Mouse (Mus musculus) monocyte, adult 5-6 weeks (primary cell): ENCODE measurements around the gene Acot4. TPM values are rescaled to one million over a fixed set of nuclear protein-coding genes. Genes with fewer than 3 reads are reported as not detected.
A peak's percentile ranks its signal among the peaks of the same experiment; 100 is the strongest.
"Not testable (repeated sequence)": the region's sequence is repeated elsewhere in the genome, so short reads cannot be mapped to it uniquely, and the experiment has no call there.

Experiments used
- ATAC-seq: fragments of 153-309, 156-312 bp; replicated peaks from 2 replicates; pipeline ENCODE4 v1.8.0; 2017; ENCODE audit warnings: mild to moderate bottlenecking; ENCODE audit not compliant: low TSS enrichment, insufficient number of reproducible peaks, severe bottlenecking, poor library complexity, low FRiP score
- total RNA-seq: library from RNA; stranded (forward); fragments of 200-1000, 200-491, 200-594 nt; gene quantifications from 3 replicates; pipeline ENCODE4 v1.2.3, GENCODE M21; 2017

Gene Acot4
- total RNA-seq, 1 experiment from 2014 or later: not detected

DNA sequence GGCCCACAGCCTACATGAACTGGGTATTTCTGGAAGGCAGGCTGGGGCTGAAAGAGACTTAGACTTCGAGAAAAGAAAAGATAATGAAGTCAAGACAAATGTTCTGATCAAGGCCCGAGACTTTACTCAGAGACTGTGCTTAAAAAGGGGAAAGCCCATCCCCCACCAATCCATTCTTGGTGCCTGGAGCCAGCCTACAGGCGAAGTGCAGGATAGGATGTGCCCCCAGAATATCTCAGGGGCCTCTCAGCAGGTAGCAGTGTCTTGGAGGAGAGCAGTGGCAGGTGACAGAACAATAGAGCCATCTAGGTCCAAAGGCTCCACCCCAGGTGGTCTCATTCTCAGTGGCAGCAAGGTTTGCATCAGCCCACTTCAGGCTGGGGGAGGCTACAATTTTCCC is 9.9 kb upstream of the Acot4 start:
- ATAC-seq: not testable (repeated sequence)

DNA sequence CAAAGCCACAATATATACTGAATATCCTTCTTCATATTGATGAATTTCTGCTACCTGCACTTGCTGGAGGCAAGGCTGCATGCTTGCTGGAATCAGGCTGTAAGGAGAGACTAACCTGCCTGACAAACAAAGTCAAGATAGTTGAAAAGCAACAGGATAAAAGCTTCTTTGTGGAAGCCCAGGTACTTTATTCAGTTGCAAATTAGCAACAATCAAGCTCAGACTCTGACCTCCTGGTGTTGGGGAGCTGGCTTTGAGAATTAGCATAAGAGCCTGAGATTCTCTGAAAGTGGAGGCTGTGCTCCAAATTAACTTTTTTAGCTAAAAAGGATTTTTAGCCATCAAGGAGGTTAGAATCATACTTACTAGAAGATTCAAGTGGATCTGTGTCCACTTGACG is 9.1 kb upstream of the Acot4 start:
- not testable (repeated sequence) for ATAC-seq

DNA sequence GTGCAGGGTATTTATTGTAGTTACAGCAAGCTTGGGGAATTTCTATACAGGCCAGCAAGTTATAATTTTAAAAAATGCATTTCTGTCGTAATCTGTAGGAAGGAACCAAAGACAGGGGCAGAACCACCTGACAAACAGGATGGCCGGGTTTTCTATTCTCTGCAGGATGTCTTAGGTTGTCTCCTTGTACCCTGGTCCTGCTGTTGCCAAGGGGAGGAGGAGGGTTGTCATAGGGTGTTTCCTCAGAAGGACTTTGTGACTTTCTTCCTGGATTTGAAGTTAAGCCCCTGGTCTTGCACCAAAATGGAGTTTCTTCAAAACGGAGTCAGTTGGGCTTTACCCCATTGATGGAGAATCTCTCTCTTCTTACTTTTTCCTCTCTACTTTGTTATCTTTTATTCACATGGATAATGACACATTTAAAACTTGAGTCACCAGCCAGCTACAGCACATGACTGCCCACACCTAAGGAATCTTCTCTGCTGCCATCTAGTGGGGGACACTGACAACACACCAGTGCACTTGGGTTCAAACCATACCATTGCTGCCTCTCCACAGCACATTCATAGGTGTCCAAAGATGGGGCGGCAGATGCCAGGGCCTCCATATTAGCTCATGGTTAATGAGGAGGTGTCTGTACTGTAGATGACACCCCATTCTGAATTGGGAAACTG is 7.4 kb upstream of the Acot4 start:
- peak; percentile 94 for ATAC-seq

DNA sequence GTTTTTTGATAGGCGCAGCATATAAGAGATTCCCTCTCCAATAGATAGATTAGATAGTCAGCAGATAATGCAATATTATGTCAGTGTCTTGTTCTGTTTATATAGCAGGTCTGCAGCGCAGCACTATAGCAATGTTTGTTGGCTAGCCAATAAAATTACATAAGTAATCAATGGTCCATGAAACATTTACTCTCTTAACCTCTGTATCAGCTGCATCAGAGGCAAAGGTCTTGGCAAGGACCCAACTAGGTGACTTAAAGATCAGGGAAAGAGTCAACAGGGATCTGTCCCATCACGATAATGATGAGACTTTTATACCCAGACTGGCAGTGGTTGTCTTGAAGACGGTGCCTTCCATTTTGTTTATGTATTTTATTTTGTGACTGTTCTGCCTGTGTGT is 5.3 kb upstream of the Acot4 start:
- no peak for ATAC-seq

DNA sequence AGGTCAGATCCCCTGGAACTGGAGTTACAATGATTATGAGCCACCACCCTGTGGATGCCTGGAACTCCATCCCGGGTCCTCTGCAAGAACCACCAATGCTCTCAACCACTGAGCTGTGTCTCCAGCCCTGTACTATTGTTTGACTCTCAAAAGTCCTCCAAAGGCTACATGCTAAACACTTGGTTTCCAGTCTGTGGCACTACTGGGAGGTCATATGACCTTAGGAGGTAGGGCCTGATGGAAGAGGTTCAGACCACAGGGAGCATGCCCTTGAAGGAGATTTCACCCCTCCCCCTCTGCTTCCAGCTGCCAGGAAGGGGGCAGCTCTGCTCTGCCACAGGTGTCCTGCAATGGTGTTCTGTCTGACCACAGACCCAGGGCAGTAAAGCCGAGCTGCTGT is 4.9 kb upstream of the Acot4 start:
- not testable (repeated sequence) for ATAC-seq

DNA sequence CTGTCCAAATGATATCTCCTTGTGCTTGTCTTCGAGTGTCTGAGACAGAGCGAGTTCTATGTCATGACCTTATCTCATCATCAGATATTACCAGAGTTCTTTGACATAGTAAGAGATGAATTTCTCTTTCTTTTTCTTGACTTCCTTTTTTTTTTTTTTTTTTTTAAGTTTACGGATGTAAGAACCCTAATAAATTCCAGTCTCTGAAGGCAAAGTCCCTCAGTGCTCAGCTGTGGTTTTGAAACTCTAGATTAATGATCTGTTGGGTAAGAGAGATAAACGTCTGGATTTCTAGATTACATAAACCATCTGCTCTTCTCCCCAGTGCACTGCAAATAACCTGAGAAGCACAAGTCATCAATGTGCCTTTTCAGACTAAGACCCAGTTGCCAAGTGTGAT is 4.1 kb upstream of the Acot4 start:
- no peak for ATAC-seq

DNA sequence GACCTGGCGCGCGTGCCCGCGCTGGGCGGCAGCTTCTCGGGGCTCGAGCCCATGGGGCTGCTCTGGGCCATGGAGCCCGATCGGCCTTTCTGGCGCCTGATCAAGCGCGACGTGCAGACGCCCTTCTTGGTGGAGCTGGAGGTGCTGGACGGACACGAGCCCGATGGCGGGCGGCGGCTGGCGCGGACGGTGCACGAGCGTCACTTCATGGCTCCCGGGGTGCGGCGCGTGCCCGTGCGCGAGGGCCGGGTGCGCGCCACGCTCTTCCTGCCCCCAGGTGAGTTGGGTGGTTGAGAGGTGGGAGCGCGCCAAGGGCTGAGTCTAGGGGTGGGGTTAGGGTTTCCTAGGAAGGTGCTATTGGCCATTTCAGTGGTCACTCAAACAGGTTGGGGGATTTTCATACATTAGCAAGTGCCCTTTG is 522 bp downstream of the Acot4 start, which contains the start of gene Gm49366:
TSS of gene Gm49366 (plus strand) at position 245 of the 421 bp plus-strand sequence.
- ATAC-seq: not testable (repeated sequence)

DNA sequence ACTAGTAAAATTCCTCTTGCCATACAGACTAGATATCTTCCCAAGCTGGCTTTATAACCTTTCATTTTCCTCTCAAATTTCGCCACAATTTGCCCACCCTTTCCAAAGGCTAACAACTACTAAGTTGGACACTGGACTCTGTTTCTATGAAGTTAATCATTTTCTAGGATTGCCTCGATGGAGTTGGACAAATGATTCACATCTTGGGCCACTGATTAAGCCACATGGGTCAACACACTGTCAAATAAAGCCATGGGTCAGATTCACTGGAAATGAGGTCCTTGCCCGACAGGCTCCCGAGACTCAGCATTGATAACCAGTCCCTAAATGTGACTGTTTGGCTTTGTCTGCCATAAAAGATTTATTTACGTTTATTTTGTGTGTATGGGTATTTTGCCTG is 4.1 kb downstream of the Acot4 start:
- no peak for ATAC-seq

DNA sequence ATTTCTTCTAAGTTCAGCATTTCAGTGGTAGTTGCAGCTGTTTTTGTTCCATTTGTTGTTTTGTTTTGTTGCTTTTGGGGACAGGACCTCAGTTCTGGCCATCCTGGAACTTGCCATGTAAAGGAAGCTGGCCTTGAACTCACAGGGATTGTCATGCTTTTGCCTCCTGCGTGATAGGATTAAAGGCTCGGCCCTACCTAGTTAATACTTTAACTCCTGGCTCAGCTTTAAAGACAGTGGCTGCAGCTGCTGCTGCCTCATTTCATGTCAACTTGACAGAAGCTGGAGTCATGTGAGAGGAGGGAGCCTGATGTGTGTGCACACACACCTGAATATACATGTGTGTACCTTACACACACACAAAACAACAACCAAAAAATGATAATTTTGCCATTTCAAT is 5.9 kb downstream of the Acot4 start:
- ATAC-seq: no peak

DNA sequence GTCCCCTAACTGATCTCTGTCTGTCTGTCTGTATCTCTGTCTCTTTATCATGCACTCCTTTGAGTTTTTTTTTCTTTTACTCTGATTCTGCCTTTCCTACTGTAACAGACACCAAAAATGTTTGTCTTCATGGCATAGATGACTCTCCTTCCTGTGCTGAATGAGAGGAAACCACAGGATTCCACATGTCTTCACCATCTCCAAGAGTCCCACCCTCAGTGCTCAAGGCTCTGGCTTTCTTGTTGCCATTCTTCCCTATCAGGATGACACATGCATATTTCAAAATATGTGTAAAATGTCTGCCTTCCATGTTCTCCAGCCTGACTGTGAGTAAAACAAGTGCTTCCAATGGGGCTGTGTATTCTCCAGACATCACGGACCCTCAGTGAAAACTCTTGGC is 8.7 kb downstream of the Acot4 start:
- ATAC-seq: no peak

DNA sequence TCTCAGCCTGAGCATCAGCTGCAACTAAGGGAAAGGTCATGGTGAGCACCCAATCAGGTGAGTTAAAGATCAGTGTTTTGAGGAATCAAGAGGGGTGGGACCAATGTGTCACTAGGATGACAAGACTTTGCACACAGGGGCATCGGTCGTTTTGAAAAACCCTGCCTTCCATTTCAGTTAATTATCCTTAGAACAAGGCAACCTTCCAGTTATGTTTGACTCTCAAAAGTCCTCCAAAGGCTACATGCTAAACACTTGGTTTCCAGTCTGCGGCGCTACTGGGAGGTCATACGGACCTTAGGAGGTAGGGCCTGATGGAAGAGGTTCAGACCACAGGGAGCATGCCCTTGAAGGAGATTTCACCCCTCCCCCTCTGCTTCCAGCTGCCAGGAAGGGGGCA is 12.6 kb downstream of the Acot4 start:
- ATAC-seq: not testable (repeated sequence)

DNA sequence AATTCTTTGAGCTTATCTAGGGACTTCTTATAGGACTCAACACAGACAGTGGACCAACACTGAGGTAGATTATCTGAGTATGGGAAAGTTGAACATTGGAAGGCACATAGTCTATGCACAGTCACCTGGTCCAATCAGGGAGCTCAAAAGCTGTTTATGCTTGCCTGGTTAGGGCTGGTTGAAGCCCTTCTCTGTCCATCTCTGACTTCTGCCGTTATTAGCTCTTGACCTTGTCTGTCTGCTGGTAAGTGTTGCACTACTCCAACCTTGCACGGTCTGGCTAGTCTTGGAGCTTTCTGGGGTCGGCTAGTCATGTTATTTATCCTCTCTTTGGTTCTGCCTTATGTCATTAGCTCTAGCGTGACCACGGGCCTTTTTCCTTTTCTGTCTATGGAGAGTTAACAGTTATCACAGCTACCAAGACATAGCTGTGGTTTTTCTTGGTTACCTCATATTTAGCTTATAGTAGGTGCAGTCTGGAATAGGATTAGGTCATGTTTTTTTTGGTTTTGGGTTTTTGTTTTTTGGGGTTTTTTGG is 13.8 kb downstream of the Acot4 start, which contains the start of gene Acot3:
TSS of gene Acot3 (plus strand) at position 208 of the 538 bp plus-strand sequence.
- ATAC-seq: no peak

DNA sequence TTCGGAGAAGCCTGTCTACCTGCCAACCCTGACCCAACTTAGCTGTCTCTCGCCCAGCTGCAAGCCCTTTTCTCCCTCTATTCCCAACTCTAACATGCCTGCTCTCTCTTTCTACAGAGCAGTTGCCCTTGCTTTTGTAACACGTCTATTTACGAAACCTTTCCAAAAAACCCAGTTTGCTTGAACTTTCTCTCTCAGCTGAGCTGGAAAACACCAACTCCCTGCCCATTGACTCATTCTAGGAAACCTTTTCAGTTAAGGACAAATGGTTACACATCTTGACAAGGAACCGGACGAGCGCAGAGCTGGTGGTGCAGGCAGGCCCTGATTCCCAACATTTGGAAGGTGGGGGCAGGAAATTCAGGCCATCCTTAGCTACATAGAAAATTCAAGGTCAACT is 14.4 kb downstream of the Acot4 start:
- no peak for ATAC-seq

DNA sequence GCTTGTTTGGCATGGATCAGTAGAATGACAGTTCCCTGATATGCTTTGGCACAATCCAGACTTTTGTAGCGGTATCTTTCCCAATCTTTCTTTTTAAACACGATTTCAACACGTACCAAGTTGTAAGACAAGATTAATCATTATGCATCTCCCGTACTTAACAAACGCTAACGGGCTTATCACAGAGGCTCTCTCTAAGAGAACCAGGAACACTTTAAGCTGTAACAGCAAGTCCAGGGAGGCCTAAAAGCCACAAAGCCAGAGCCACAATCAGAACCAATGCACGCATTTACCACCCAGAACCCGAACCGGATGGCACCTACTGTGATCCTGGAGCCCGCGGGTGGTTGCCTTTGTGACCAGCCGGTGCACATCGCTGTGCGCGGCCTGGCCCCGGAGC is 15.0 kb downstream of the Acot4 start:
- ATAC-seq: no peak

DNA sequence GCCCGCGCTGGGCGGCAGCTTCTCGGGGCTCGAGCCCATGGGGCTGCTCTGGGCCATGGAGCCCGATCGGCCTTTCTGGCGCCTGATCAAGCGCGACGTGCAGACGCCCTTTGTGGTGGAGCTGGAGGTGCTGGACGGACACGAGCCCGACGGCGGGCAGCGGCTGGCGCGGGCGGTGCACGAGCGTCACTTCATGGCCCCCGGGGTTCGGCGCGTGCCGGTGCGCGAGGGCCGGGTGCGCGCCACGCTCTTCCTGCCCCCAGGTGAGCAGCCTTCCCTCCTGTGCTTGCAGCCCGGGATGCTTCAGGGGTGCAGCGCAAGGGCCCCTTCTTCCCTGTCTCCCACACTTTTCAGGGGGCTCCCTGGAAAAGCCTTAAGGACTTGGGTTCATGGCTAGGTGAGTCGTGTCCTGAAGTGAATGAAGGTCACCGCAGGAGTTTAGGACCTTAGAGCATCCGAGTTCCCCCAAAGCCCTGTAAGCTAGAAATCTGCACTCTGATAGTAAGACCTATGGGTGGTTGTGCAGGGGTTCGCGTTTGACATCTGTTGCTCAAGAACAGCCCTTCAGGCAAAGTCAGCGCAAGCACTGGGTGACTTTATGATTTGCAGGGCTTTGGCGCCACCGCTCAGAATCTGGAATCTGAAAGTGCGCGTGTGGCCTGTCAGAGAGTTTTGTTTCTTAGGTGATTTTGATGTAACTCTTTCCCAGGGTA is 15.7 kb downstream of the Acot4 start:
- ATAC-seq: no peak

DNA sequence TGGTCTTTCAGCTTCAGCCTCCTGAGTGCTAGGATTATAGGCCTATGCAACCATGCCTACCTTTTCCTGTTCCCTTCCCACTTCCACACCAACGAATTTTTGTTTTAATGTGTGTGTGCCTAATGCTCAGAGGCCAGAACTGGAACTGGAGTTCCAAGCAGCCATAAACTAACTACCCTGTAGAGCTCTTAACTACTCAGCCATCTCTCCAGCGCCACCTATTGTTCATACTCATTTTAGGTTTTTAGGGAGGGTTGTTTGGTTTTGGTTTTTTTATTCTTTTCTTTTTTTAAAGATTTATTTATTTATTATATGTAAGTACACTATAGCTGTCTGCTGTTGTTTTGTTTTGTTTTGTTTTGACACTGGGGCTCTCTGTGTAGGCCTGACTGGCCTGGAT is 22.8 kb downstream of the Acot4 start:
- no peak for ATAC-seq

DNA sequence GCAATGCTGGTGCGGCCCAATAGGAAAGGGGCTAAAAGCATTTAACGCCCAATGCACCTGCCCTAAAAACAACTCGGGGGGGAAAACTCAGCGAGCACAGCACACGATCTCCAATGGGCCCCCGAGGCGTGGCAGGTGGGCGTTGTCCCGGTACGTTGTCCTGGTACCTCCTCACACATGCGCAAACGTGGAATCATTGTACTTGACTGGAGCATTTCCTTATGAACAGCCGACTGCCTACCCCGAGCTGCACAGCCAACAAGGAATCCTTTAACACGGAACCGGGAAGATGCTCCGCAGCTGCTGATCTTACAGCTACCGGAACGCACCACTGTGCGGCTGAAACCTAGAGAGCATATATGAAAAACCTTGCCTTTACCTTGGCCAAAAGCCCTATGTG is 24.2 kb downstream of the Acot4 start:
- no peak for ATAC-seq

DNA sequence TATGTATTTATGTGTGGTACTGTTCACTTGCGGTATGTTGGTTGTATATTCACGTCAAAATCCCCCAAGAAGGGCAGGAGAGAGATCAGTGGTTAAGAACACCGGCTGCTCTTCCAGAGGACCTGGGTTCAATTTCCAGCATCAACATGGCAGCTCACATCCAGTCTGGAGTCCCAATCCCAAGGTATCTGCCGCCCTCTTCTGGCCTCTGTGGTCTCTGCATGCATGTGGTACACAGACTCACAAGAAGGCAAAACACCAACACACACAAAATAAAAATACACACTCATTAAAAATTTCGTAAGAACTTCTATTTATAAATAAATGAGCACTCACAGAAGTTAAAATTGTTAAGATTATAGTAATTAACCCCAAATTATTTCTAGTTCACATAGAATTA is 25.0 kb downstream of the Acot4 start:
- ATAC-seq: no peak

DNA sequence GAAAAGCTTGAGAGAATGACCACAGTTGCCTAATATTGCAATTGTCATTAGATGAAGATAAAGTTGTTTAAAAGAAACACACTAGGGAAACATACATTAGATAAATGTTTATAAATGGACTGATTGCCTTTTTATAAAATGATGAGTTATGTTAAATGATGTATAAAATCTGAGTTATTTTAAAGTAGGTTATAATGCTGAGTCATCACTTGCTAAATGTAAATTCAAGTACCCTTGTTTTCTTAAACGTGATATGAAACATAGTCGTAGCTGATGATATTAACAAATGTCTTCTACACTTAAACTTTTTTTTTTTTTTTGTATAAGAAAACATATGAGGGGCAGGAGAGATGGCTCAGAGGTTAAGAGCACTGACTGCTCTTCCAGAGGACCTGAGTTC is 25.7 kb downstream of the Acot4 start:
- no peak for ATAC-seq

DNA sequence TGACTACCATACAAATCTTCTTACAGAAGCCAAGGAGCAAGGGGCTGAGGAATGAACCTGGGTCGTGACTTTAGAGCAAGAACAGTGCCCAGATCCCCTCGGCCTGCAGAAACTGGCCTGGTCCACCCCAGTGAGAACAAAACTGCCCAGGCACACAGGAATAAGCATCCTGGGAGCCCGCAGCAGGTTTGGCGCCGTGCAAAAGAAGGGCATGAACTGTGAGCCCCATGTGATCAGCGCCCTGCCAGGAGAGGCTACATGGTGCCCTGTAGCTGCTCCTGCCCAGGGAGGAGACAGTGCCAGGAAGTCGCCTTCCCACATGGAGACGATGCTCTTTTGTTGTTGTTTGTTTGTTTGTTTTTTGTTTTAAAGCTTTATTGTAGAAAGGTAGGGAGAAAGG is 26.4 kb downstream of the Acot4 start:
- ATAC-seq: no peak
